Mouse (Mus musculus) macrophage (primary cell): ENCODE measurements around the gene Ddx54. TPM values are rescaled to one million over a fixed set of nuclear protein-coding genes. Genes with fewer than 3 reads are reported as not detected.

Experiments
- H3K27ac ChIP-seq: fragments of 350-480 bp; formaldehyde crosslinking; 2 replicates; pipeline ENCODE4 v1.9.0; 2021
- H3K36me3 ChIP-seq: fragments of 350-480 bp; formaldehyde crosslinking; 2 replicates; pipeline ENCODE4 v1.9.0; 2021; ENCODE audit errors: inconsistent target
- H3K4me3 ChIP-seq: fragments of 350-480 bp; formaldehyde crosslinking; 2 replicates; pipeline ENCODE4 v1.9.0; 2021; ENCODE audit errors: inconsistent target
- H3K79me2 ChIP-seq: fragments of 350-480 bp; formaldehyde crosslinking; 2 replicates; pipeline ENCODE4 v1.9.0; 2021; ENCODE audit errors: inconsistent target
- WGBS: methylation state at CpG from one replicate; pipeline ENCODE4 v1.1.7; 2026; ENCODE audit warnings: inconsistent platforms; ENCODE audit not compliant: missing documents; 5-methylcytosine and 5-hydroxymethylcytosine counted together
- polyA plus RNA-seq: library from polyadenylated mRNA; stranded (reverse); fragments of 250-400 nt; gene quantifications from 3 replicates; pipeline ENCODE4 v1.2.4, GENCODE M21; 2018; ENCODE audit warnings: inconsistent platforms

Gene Ddx54
- polyA plus RNA-seq, 1 experiment from 2014 or later: 21.7 TPM

DNA sequence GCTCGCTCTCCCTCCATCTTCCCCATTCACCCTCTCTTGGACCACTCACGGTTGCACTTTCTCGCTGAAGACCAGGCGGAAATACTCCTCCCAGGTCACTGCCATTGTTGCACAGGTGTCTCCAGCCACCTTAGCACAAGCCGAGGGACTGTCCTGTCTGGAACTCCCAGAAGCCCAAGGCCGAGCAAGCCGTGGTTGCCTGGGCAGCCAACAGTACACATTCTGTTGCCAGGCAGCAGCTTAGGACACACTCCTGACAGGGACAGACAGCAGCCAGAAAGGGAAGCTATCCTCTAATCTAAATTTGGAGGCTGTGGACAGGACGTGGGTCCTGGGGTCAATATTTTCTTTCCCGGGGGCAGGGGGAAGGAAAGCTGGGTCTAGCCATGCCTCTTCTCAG lies 21.6 kb downstream of the Ddx54 start, which contains the start of gene Cfap73:
TSS of gene Cfap73 (minus strand) at position 105 of the 400 bp plus-strand sequence.
- no peak within 1 kb of the TSS for H3K4me3 ChIP-seq
- no peaks in the 10 kb centered on the region for H3K79me2 ChIP-seq
- 63% methylated on average over 9 of the region's 9 CpGs for WGBS
- H3K27ac ChIP-seq: no peak within 1 kb of the TSS
- no peaks in the 10 kb centered on the region for H3K36me3 ChIP-seq

DNA sequence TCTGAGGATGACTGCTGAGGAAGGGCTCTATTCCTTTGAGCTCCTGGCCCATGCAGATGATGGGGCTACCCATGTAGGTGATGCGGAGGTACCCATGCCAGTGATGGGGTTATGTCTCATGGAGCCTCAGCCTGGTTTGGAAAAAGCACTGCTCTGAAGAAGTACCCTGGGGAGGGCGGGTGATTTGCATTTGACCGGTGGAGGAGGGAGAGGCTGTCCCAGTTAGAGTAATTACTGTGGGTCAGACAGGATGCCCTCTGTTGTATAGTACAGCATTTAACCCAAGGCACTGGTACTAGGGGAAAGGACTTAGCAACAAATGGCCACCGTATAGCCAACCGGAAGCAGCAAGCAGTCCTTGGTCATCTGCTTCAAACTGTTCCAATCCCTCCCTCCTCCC lies 22.3 kb downstream of the Ddx54 start:
- WGBS: 44% methylated on average over 5 of the region's 5 CpGs
- Histone ChIP-seq H3K4me3 (no peak overlapping the region), H3K79me2 (no peaks in the 10 kb centered on the region), H3K36me3 (no peaks in the 10 kb centered on the region), H3K27ac (no peak overlapping the region)

DNA sequence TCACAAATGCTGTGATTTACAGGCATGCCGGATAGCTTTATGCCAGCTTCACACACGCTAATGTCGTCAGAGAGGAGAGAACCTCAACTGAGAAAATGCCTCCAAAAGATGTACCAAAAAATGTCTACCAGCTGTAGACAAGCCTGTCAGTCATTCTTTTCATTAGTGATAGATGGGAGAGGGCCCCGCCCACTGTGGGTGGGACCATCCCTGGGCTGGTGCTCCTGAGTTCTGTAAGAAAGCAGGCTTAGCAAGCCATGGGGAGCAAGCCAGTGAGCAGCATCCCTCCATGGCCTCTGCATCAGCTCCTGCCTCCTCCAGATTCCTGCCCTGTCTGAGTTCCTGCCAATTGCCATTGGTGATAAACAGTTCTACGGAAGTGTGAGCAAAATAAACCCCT lies 23.1 kb downstream of the Ddx54 start:
- H3K36me3 ChIP-seq: no peaks in the 10 kb centered on the region
- H3K4me3 ChIP-seq: no peak overlapping the region
- H3K27ac ChIP-seq: no peak overlapping the region
- H3K79me2 ChIP-seq: no peaks in the 10 kb centered on the region
- 98% methylated on average over 5 of the region's 5 CpGs for WGBS

DNA sequence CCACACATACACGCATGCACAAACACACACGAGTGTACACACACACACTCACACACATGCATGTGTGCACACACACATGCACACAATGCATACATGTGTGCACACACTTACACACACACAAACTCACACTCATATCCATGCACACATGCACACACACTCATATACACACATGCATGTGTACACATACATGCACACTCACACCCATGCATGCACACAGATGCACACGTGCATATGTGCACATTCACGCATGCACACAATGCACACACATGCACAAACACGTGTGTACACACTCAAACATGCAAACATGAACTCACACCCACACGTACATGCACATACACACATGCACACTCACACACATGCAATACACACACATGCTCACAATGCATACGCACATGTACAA lies 27.6 kb downstream of the Ddx54 start:
- Histone ChIP-seq H3K79me2 (no peaks in the 10 kb centered on the region), H3K4me3 (no peak overlapping the region), H3K36me3 (no peaks in the 10 kb centered on the region), H3K27ac (no peak overlapping the region)
- WGBS: 97% methylated on average over 7 of the region's 7 CpGs

DNA sequence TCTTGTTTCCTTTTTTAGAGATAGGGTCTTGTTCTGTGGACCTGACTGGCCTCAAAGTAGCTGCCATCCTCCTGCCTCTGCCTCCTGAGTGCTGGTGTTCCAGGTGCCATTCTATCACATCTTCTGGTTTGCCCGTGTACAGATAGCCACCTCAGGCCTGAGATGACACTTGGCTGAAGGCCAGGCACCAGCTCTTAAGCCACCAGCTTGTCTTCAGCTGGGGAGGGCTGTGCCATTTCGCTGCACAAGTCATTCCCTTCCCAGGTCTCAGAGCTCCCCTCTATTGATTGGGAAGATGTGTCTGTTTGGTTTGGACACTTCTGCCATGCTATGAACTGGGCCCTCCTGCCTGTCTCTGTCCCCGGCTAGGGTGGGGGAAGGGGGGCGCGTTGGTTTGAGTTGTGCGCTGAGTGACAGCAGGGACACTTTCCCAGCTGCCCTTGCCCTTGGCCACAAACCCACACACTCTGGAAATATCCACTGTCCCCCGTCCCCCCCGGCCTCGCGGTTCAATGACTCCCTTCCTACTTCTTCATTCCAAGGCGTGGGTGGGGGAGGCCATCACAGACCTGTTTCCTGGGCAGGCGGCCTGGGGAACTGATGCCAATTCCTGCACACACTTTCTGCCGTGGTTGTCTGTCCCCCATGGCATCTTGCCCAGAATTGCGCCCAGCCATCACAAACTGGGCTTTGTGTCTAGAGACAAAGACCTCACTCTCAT lies 31.0 kb downstream of the Ddx54 start:
- Histone ChIP-seq H3K36me3 (no peaks in the 10 kb centered on the region), H3K27ac (no peak overlapping the region), H3K79me2 (no peaks in the 10 kb centered on the region), H3K4me3 (no peak overlapping the region)
- WGBS: 5% methylated on average over 14 of the region's 14 CpGs

DNA sequence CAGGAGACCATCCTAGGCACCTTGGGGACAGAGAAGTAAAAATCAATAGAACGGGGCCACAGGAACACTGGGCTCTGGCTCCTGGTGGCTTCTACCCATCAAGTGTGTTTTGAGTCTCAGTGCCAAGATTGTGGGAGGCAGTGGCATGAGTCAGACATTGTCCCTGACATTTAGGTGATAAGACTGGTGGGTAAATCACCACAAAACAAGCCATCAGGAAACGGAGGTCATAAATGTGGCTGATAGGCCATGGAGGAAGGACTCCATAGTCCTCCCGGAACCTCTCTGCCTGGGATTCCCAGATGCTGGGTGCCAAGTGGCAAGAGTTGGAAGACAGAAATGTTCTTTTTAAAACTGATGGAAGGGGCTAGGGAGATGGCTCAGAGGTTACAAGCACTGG lies 31.7 kb downstream of the Ddx54 start:
- Histone ChIP-seq H3K4me3 (no peak overlapping the region), H3K36me3 (no peaks in the 10 kb centered on the region), H3K79me2 (no peaks in the 10 kb centered on the region), H3K27ac (no peak overlapping the region)
- 15% methylated on average over 3 of the region's 3 CpGs for WGBS

DNA sequence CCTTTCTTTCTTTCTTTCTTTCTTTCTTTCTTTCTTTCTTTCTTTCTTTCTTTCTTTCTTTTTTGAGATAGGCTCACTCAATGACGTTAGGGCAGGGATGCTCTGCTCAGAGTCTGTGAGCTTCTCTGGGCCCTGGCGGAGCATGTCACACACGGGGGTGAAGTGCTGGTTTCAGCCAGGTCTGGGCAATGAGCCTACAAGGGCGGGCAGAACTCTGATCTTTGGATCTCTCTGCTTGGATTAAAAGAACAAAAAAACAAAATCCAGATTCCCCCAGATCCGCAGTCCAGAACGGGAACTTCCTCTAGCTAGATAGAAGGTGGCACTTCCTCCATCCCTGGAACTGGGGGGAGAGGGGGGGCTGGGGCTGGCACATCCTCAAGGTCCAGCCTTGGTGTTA lies 33.3 kb downstream of the Ddx54 start:
- no peak overlapping the region for H3K27ac ChIP-seq
- no peak overlapping the region for H3K4me3 ChIP-seq
- H3K79me2 ChIP-seq: no peaks in the 10 kb centered on the region
- 14% methylated on average over 6 of the region's 6 CpGs for WGBS
- no peaks in the 10 kb centered on the region for H3K36me3 ChIP-seq

DNA sequence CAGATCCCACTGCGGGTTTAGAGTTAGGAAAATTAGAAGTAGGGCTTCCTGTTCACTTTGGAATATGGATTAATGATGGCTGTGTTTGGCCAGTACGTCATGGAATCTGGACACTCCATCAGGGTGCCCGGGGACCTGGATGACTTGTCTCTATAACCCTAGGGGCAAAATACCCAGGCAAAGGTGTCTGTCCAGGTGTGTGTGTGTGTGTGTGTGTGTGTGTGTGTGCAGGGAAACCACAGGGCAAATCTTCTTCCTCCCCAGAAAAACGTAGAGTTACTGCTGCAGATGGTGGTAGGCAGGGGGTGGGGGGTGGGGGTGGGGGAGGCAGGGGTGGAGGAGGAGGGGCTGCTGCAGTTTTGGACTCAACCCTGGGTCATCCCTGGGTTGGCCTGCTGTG lies 34.8 kb downstream of the Ddx54 start:
- Histone ChIP-seq H3K27ac (no peak overlapping the region), H3K4me3 (no peak overlapping the region), H3K36me3 (no peaks in the 10 kb centered on the region), H3K79me2 (no peaks in the 10 kb centered on the region)
- 67% methylated on average over 4 of the region's 4 CpGs for WGBS

DNA sequence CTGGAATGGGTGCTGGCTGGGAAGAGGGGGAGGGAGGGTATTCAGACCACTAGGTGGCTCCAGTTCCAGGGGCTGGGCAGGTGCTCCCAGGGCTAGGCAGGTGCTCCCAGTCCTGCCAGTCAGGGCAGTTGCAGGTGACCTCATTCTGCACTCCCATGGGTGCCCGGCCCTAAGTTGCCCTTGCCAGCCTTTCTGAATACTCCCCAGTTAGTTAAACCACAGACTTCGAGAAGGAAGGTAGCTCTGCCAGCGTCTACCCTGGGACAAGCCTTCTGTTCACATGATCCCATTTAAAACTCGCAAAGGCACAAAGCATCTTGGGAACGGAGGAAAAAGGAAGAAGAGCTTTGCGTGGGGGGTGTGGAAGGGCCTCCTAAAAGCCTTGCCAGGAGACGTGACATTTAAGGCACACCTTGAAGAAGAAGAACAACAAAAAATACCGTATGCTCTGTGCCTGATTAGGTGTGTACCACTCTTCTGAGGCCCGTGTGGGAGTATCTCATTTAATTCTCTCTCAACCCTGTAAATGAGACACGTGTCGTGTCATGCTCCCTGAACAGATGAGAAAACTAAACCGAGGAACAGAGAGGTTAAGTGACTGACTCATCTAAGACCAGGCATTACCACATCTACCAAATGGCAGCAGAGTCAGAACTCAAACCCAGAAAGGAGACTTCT lies 35.4 kb downstream of the Ddx54 start:
- Histone ChIP-seq H3K4me3 (peak overlapping the region; percentile 10; the same call in 1 of the 2 replicates), H3K36me3 (no peaks in the 10 kb centered on the region), H3K79me2 (no peaks in the 10 kb centered on the region), H3K27ac (no peak overlapping the region)
- 8% methylated on average over 12 of the region's 12 CpGs for WGBS

DNA sequence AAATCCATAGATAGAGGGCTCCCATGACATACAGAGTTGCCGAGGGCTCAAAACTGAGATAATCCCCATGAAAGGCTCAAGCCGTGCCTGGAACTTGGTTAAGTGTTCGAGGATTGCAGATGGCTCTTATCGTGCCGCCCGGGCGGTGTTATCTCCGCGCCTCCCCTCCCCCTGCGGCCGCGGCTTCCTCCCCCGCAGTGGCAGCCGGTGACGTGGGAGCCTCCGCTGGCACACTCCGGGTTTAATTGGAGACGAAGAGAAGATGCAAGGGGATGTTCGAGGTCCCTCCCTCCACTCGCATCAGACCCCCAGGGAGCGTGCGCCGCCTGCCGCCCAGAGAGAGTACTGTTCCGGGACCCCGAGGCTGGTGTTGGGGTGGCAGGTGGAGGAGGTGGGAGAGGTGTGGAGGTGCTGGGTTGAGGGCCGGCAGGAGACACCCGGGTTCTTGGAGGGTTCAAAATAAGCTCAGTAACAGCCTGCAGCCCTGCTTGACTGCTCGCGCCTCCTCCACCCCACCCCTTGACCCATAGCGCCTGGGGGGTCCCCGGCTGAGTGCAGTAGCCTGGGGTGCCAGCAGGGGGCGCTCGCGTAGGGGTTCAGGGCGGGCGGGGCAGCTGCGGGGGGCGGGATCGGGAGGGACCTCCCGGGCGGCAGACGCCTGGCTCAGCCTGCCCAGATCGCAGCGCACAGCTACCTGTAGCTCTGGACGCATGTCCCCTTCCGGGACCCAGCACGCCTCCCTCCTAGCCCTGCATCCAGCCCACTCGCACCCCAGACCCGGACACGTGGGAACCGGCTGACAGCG lies 36.2 kb downstream of the Ddx54 start, which contains the start of gene Rasal1:
TSS of gene Rasal1 (plus strand) at position 244 of the 805 bp plus-strand sequence.
- Histone ChIP-seq H3K36me3 (no peaks in the 10 kb centered on the region), H3K79me2 (no peaks in the 10 kb centered on the region), H3K4me3 (peak within 1 kb of the TSS; percentile 10; the same call in 1 of the 2 replicates), H3K27ac (no peak within 1 kb of the TSS)
- 2% methylated on average over 53 of the region's 53 CpGs for WGBS

DNA sequence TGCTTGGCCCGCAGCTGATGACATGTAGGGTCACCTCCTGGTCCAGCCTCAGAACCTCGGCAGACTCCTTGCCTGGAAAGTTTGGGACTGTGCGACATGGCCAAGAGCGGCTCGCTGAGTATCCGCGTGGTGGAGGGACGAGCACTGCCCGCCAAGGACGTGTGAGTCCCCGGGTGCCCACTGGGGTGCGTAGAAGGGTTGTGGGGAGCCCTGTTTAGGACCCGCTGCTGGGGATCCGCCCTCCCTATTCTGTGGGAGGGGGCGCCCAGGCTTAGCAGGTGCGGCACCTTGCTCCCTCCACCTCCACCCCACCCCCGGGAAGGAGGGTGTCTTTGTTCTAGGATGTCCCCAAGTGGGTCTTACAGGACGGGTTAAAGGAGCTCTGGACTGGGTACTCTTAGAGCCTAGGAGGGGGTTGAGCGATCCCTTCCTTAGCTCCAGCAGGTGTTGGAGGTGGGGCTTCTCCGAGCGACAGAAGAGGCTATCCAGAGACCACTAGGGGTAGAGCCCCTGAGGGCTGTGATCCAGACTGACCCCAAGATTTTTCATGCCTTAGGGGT lies 36.9 kb downstream of the Ddx54 start:
- Histone ChIP-seq H3K27ac (no peak overlapping the region), H3K36me3 (no peaks in the 10 kb centered on the region), H3K79me2 (no peaks in the 10 kb centered on the region), H3K4me3 (no peak overlapping the region)
- 7% methylated on average over 21 of the region's 21 CpGs for WGBS

DNA sequence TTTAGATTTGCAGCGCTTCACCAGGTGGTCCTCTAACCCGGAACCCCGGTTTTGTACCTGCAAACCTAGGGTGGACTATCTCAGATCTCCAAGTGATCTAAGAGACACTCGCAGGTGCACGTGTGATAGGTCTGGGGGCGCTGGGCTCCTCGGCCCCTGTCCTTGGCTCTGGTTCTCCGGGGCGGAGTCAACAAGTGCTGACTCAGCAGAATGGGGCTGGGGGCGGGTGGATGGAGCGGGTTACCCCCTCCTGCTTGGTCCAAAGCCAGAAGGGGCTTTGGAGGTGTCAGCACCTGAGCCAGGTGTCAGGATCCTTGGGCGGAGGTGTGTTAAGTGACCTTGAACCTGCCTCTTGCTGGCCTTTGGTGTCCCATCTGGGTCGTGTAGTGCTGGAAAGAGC lies 37.4 kb downstream of the Ddx54 start:
- Histone ChIP-seq H3K4me3 (no peak overlapping the region), H3K79me2 (no peaks in the 10 kb centered on the region), H3K36me3 (no peaks in the 10 kb centered on the region), H3K27ac (no peak overlapping the region)
- WGBS: 29% methylated on average over 13 of the region's 13 CpGs

DNA sequence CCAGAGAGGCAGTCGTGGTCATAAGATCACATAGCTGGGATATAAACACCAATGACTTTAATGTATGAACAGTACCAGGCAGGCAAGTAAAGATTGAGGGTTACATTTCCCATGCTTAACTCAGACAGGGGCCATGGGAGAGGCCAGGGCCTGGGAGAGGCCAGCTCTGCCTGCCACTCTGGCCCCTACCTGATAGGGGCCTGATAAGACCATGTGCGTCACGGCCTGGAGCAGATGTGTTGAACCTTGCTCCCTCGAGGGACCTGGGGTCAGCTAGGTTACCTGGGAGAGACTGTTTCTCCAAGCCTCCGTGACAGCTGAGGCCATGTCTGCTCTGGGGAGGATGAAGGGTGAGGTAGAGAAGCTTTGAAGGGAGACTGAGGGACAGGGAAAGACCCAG lies 38.7 kb downstream of the Ddx54 start:
- Histone ChIP-seq H3K4me3 (no peak overlapping the region), H3K27ac (no peak overlapping the region), H3K36me3 (no peaks in the 10 kb centered on the region), H3K79me2 (no peaks in the 10 kb centered on the region)
- 88% methylated on average over 5 of the region's 5 CpGs for WGBS

DNA sequence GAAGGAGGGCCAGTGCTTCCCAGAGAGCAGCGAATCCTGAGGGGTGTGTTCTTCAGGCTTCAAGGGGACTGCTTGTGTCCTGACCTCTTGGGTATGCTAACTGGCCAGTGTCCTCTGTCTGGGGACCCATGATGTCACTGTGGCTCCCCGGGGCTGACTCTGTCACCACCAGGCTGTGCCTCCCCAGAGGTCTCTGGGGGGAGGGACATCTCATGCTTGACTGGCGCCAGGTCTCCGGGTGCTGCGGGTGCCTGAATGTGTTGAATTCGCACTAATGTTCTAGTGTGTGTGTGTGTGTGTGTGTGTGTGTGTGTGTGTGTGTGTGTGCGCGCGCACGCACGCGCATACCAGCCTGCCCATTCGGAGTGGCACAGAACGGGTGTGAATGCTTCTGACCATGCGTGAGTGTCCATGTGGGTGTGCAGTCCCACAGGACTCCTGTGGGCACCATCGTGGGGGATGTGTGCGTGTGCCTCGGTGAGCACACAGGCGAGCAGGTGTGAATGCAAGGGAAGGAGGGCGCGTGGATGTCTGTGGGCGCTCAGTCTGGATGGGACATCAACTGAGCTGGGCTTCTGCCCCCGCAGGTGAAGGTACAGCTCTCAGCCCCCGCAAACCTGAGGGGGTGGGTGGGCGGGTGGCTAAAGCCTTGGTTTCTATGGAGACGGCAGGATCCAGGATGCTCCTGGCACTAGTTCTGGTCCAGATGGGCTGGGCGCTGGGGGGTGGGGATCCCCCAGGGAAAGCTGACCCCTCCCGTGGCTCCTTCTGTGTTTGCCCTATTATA lies 40.6 kb downstream of the Ddx54 start:
- no peaks in the 10 kb centered on the region for H3K79me2 ChIP-seq
- no peak overlapping the region for H3K4me3 ChIP-seq
- WGBS: 85% methylated on average over 18 of the region's 28 CpGs
- no peak overlapping the region for H3K27ac ChIP-seq
- no peaks in the 10 kb centered on the region for H3K36me3 ChIP-seq
